Mouse (Mus musculus): Measurements from ENCODE around the gene Mfng. TPM values are rescaled to one million over a fixed set of nuclear protein-coding genes. Genes with fewer than 3 reads are reported as not detected.

Gene Mfng
- polyA plus RNA-seq (2012; rRNA removed), result 2.8 and 3.6 TPM in 2 replicates

DNA sequence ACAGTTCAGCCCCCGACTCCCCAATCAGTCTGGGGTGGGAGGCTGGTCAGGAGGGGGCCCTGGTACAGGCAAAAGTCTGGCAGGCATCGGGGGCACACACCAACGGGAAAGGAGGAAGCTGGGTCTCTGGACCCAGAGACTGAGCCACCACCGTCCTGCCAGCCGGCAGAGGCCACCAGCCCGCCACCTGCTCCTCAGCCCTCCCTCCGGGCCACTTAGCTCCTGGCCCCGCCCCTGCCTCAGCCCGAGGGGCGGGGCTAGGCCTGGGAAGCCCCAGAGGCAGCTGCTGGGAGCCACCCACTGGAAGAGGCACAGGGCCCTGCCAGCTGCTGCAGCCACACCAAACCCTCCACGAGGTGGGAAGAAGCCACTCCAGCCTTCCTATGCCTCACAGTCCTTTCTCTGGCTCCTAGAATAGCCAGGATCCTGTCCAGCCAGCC lies at the start of gene Mfng:
Gene Mfng (minus strand): TSS at position 186 of the 440 bp plus-strand sequence.

DNA sequence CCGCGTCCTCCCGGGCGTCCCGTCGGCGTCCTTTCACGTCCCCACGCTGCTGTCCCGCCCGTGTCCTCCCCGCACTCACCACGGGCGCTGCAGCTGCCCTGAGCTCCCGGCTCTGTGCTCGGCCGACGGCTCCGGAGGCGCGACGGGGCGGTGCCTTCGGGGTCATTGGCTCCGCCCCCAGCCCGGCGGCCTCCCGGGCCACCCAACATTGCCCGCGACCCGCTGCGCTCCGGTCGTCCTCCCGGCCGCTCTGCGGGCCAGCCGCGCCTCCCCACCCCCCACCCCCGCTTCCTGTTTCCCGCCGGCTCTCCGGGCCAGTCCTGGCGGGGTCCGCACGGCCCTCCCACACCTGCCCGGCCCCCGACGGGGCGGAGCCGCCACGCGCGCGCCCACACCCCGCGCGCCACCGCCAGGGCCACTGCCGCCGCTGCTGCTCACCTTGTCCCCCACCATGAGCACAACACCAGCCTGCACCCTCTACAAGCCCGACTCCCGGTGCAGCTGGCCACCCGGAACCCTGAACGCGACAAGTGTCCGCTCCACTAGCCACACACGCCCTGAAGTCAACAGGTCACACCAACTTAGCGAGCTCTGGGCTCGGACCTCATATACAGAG lies 29.6 kb upstream of the Mfng start, which contains the start of gene Card10:
Gene Card10 (minus strand): TSS at position 267 of the 616 bp plus-strand sequence.

GRCm38 (mm10) chr15:78718290-78719250 lies 54.7 kb downstream of the Mfng start, which contains the start of gene Elfn2:
TSS of gene Elfn2 (minus strand) at chr15:78718771.

Other genes starting within 250 kb of the Mfng start
- gene C1qtnf6, start 242.1 kb downstream of the Mfng start, polyA plus RNA-seq (2012; rRNA removed), result 4.7 TPM in 2 replicates
- gene Sstr3, start 228.8 kb downstream of the Mfng start, polyA plus RNA-seq (2012; rRNA removed), result 0.01 and 0.02 TPM in 2 replicates
- 39.9 and 58.5 TPM in 2 replicates for gene Rac2, start 200.7 kb downstream of the Mfng start, polyA plus RNA-seq (2012; rRNA removed)
- gene Cyth4, start 176.4 kb downstream of the Mfng start, polyA plus RNA-seq (2012; rRNA removed), result 6.5 and 8.1 TPM in 2 replicates
- not detected in 2 replicates for gene Elfn2, start 54.7 kb downstream of the Mfng start, polyA plus RNA-seq (2012; rRNA removed)
- gene Card10, start 29.6 kb upstream of the Mfng start, polyA plus RNA-seq (2012; rRNA removed), result 1.7 and 2.2 TPM in 2 replicates
- gene Cdc42ep1, start 69.1 kb upstream of the Mfng start, polyA plus RNA-seq (2012; rRNA removed), result 6.2 and 7.9 TPM in 2 replicates
- 8.4 TPM in 2 replicates for gene Lgals2, start 82.1 kb upstream of the Mfng start, polyA plus RNA-seq (2012; rRNA removed)
- 15.0 and 16.5 TPM in 2 replicates for gene Gga1, start 103.7 kb upstream of the Mfng start, polyA plus RNA-seq (2012; rRNA removed)
- 0.02 TPM in 1 of 2 replicates, not detected in the other for gene Gm49510, start 126.2 kb upstream of the Mfng start, polyA plus RNA-seq (2012; rRNA removed)
- gene Sh3bp1, start 126.3 kb upstream of the Mfng start, polyA plus RNA-seq (2012; rRNA removed), result 19.5 and 23.1 TPM in 2 replicates
- 7.9 and 9.4 TPM in 2 replicates for gene Pdxp, start 140.4 kb upstream of the Mfng start, polyA plus RNA-seq (2012; rRNA removed)
- 463 and 475 TPM in 2 replicates for gene Lgals1, start 153.2 kb upstream of the Mfng start, polyA plus RNA-seq (2012; rRNA removed)
- 14.5 and 16.3 TPM in 2 replicates for gene Nol12, start 161.5 kb upstream of the Mfng start, polyA plus RNA-seq (2012; rRNA removed)
- 18.0 and 18.1 TPM in 2 replicates for gene Triobp, start 174.2 kb upstream of the Mfng start, polyA plus RNA-seq (2012; rRNA removed)

All from liver, embryonic 14 days (tissue).